Comparison of ENCODE assay signal across 15 mouse cellular contexts in genomic region chr11:36214589-36214988, GRCm38 (mm10).
"Had no signal": no experiment of that assay in that cellular context is flagged by ENCODE, and none has a peak within 500 bp of the region (broad histone marks: within the 10 kb centered on the region; RNA-seq: fewer than 3 reads in every experiment).

No protein-coding gene starts in this region.

- H3K36me3 ChIP-seq: neural tube, embryonic 15.5 days; stomach, embryonic 15.5 days had no signal

- H3K4me3 ChIP-seq: neural tube, embryonic 15.5 days; stomach, embryonic 15.5 days had no signal

- H3K9ac ChIP-seq: neural tube, embryonic 15.5 days; stomach, embryonic 15.5 days had no signal

- H3K27me3 ChIP-seq: neural tube, embryonic 15.5 days; stomach, embryonic 15.5 days had no signal

- H3K4me2 ChIP-seq: neural tube, embryonic 15.5 days; stomach, embryonic 15.5 days had no signal

- H3K27ac ChIP-seq: neural tube, embryonic 15.5 days; stomach, embryonic 15.5 days; stomach, postnatal 0 days had no signal

- DNase-seq: retina, postnatal 1 day; right cerebral cortex, adult 18-20 months; right cerebral cortex, postnatal 14 days; right cerebral cortex, postnatal 25 days; right cerebral cortex, postnatal 4 days; spleen, adult 18-20 months; thymus, adult 18-20 months; thymus, adult 2 months; thymus, postnatal 14 days; thymus, postnatal 25 days; thymus, postnatal 36 days; thymus, postnatal 4 days had no signal

- H3K4me1 ChIP-seq: neural tube, embryonic 15.5 days; stomach, embryonic 15.5 days had no signal

- H3K9me3 ChIP-seq: neural tube, embryonic 15.5 days; stomach, embryonic 15.5 days had no signal
